Mouse (Mus musculus) CH12.LX (cell line): ENCODE data around the gene Rpl35. TPM values are rescaled to one million over a fixed set of nuclear protein-coding genes. Genes with fewer than 3 reads are reported as not detected.

Source experiments
- DNase-seq: peaks from one replicate; pipeline ENCODE4 v3.0.0-alpha.2; 2013; ENCODE audit errors: extremely low read depth
- H3K27ac ChIP-seq: 2 replicates; pipeline ENCODE4 v1.5.1; 2012; ENCODE audit warnings: low read depth, mild to moderate bottlenecking, control low read depth, moderate library complexity; ENCODE audit not compliant: insufficient read depth
- H3K27me3 ChIP-seq: replicated peaks from 2 replicates; pipeline ENCODE3; 2012; ENCODE audit warnings: inconsistent platforms
- H3K36me3 ChIP-seq, 2 experiments: replicated peaks in 1 of 2; 2 replicates each; pipeline versions ENCODE3 to v1.6.1; 2012; ENCODE audit warnings: inconsistent platforms in 1 of 2, low read length in 1 of 2, mild to moderate bottlenecking in 1 of 2, mixed read lengths in 1 of 2, moderate library complexity in 1 of 2; ENCODE audit not compliant: control insufficient read depth in 1 of 2, insufficient read depth in 1 of 2
- H3K4me1 ChIP-seq, 2 experiments: 2 replicates each; pipeline ENCODE4 v1.6.1; 2012; ENCODE audit warnings: inconsistent platforms in 1 of 2, moderate library complexity in 1 of 2; ENCODE audit not compliant: insufficient read depth in 2 of 2, control insufficient read depth in 1 of 2
- H3K4me2 ChIP-seq: 2 replicates; pipeline ENCODE4 v1.6.1; 2012; ENCODE audit warnings: low read depth, mild to moderate bottlenecking, control low read depth; ENCODE audit not compliant: poor library complexity, insufficient read depth, severe bottlenecking
- H3K4me3 ChIP-seq, 3 experiments: fragments of 150-350 bp in 1 of 3; sonication (generic) in 1 of 3; replicated peaks in 1 of 3; 2 replicates each; pipeline versions ENCODE3 to v1.5.1; 2011 to 2012; ENCODE audit warnings: low read depth in 2 of 3, low read length in 2 of 3, mild to moderate bottlenecking in 2 of 3, moderate library complexity in 2 of 3, control low read depth in 1 of 3, improper control_type of control experiment in 1 of 3, inconsistent platforms in 1 of 3, mixed read lengths in 1 of 3; ENCODE audit not compliant: poor library complexity in 1 of 3
- H3K79me2 ChIP-seq: replicated peaks from 2 replicates; pipeline ENCODE4 v1.6.1; 2012; ENCODE audit warnings: mild to moderate bottlenecking, moderate library complexity; ENCODE audit not compliant: control insufficient read depth, poor library complexity, insufficient read depth, severe bottlenecking; ENCODE audit errors: extremely low read depth
- H3K9ac ChIP-seq: 2 replicates; pipeline ENCODE4 v1.6.1; 2012; ENCODE audit warnings: low read depth, mild to moderate bottlenecking, control low read depth, moderate library complexity; ENCODE audit not compliant: insufficient read depth
- H3K9me3 ChIP-seq: replicated peaks from 2 replicates; pipeline ENCODE3; 2012; ENCODE audit warnings: low read length, inconsistent platforms, mixed read lengths
- CTCF ChIP-seq, 2 experiments: IDR thresholded peaks in 1 of 2; conservative IDR thresholded peaks in 1 of 2; 2 replicates each; pipeline ENCODE4 v1.5.1; 2011 to 2012; ENCODE audit warnings: low read depth in 2 of 2, low read length in 2 of 2, improper control_type of control experiment in 1 of 2, inconsistent platforms in 1 of 2, mild to moderate bottlenecking in 1 of 2, moderate library complexity in 1 of 2
- E2F4 ChIP-seq: IDR thresholded peaks from 2 replicates; pipeline ENCODE4 v1.6.1; 2011; ENCODE audit warnings: low read depth, low read length, improper control_type of control experiment; ENCODE audit not compliant: insufficient replicate concordance
- HCFC1 ChIP-seq: IDR thresholded peaks from 2 replicates; pipeline ENCODE4 v1.6.1; 2012; ENCODE audit warnings: low read depth, mild to moderate bottlenecking, inconsistent platforms, low read length, improper control_type of control experiment
- JUN ChIP-seq: IDR thresholded peaks from 2 replicates; pipeline ENCODE4 v1.6.1; 2011; ENCODE audit warnings: low read depth, mild to moderate bottlenecking, low read length, improper control_type of control experiment, moderate library complexity; ENCODE audit not compliant: insufficient read depth
- JUND ChIP-seq: conservative IDR thresholded peaks from 2 replicates; pipeline ENCODE4 v1.6.1; 2011; ENCODE audit warnings: low read depth, low read length, improper control_type of control experiment
- MAZ ChIP-seq: IDR thresholded peaks from 2 replicates; pipeline ENCODE4 v1.6.1; 2012; ENCODE audit warnings: low read depth, mild to moderate bottlenecking, inconsistent platforms, low read length, improper control_type of control experiment, moderate library complexity
- MEF2A ChIP-seq: IDR thresholded peaks from 2 replicates; pipeline ENCODE4 v1.6.1; 2014; ENCODE audit warnings: low read depth, mild to moderate bottlenecking, inconsistent platforms, low read length, improper control_type of control experiment, borderline replicate concordance
- MYC ChIP-seq: IDR thresholded peaks from 2 replicates; pipeline ENCODE4 v1.6.1; 2011; ENCODE audit warnings: low read depth, mild to moderate bottlenecking, improper control_type of control experiment, low read length
- NELFE ChIP-seq: IDR thresholded peaks from 2 replicates; pipeline ENCODE4 v1.6.1; 2011; ENCODE audit warnings: low read depth, low read length, improper control_type of control experiment
- POLR2AphosphoS2 ChIP-seq: IDR thresholded peaks from 2 replicates; pipeline ENCODE4 v1.6.1; 2011; ENCODE audit warnings: low read depth, low read length, improper control_type of control experiment
- RCOR1 ChIP-seq: conservative IDR thresholded peaks from 2 replicates; pipeline ENCODE4 v1.6.1; 2012; ENCODE audit warnings: low read depth, mild to moderate bottlenecking, inconsistent platforms, low read length, improper control_type of control experiment
- SIN3A ChIP-seq: IDR thresholded peaks from 2 replicates; pipeline ENCODE4 v1.6.1; 2012; ENCODE audit warnings: low read length, improper control_type of control experiment, inconsistent platforms
- TBP ChIP-seq: conservative IDR thresholded peaks from 2 replicates; pipeline ENCODE4 v1.6.1; 2011; ENCODE audit warnings: low read depth, low read length, improper control_type of control experiment
- TCF12 ChIP-seq: IDR thresholded peaks from 2 replicates; pipeline ENCODE4 v1.6.1; 2014; ENCODE audit warnings: low read depth, mild to moderate bottlenecking, inconsistent platforms, low read length, improper control_type of control experiment
- ZNF384 ChIP-seq: IDR thresholded peaks from 2 replicates; pipeline ENCODE4 v1.6.1; 2012; ENCODE audit warnings: low read depth, low read length, improper control_type of control experiment, inconsistent platforms
- dilution Hi-C: fragments of 300-500 bp; cut with MboI; formaldehyde crosslinking; loops from 2 replicates; pipeline ENCODE4 v1.14.3; 2020; ENCODE audit warnings: low sequenced_read_pairs; ENCODE audit not compliant: extremely low pct_unique_long_range_greater_than_20kb, extremely low pct_ligation_motif_present
- in situ Hi-C: fragments of 300-500 bp; cut with MboI; formaldehyde crosslinking; loops from 3 replicates; pipeline ENCODE4 v1.14.3; 2019; ENCODE audit warnings: low sequenced_read_pairs, low pct_ligation_motif_present, low pct_unique_long_range_greater_than_20kb, mixed read lengths
- polyA plus RNA-seq: library from polyadenylated mRNA; unstranded; fragments of >175 nt; gene quantifications from 2 replicates; pipeline ENCODE4 v1.2.1, GENCODE M21; 2012; ENCODE audit warnings: low read depth; ENCODE audit not compliant: insufficient read length
- total RNA-seq, 2 experiments: library from RNA; depleted of rRNA; stranded (reverse); fragments of 300-350 nt in 1 of 2; fragments of >200 nt in 1 of 2; gene quantifications; 2 replicates each; pipeline ENCODE4 v1.2.3; 2012 to 2014

Gene Rpl35
- total and polyA plus RNA-seq, 3 experiments: 649 to 2,171 (median 976) TPM

DNA sequence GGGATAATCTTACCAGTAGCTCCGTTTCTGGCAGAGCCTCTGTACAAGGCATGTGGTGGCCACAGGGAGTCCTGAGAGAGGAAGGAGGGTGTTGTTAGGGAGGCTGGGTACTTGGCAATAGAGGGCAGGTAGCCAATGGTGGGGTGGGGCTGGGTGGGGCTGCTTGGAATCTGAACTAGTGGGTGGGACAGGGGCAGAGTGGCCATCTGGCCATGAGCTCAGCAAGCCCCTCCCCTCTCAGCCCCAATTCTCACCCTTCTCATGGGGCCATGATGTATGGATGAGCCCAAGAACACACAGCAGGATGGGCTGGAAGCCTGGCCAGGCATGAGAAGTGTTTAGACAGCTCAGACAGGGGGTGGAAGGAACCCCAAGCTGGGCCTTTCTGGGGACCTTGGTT is 18.1 kb downstream of the Rpl35 start:
- TF ChIP-seq E2F4 (no peak), TCF12 (0 out of 2 replicates have a peak, but pooled peaks have one; percentile 8), MEF2A (no peak), MAZ (no peak), CTCF (conservative IDR thresholded peaks at IDR 0.05 in 1 of 2, IDR thresholded peaks at IDR 0.05 in 1 of 2; ENCODE audit: low read depth in 2 of 2, low read length in 2 of 2) (no peak), NELFE (no peak), TBP (no peak)
- no peak for DNase-seq
- Histone ChIP-seq H3K4me1 (peaks cover 18 to 23% of the 10 kb centered on the region in 2 experiments), H3K27ac (no peak overlapping the region), H3K79me2 (no peaks in the 10 kb centered on the region), H3K9ac (0 out of 2 replicates have a peak overlapping the region, but pooled peaks have one; percentile 13), H3K36me3 (peaks cover 0 to 4% of the 10 kb centered on the region in 2 experiments), H3K4me2 (0 out of 2 replicates have a peak overlapping the region, but pooled peaks have one; percentile 32), H3K4me3 (peak overlapping the region in 1 of 3 experiments; percentile 4), H3K9me3 (peaks cover 19% of the 10 kb centered on the region), H3K27me3 (no peaks in the 10 kb centered on the region)
- in situ Hi-C loops (no loop called here), dilution Hi-C loops (no loop called here)

DNA sequence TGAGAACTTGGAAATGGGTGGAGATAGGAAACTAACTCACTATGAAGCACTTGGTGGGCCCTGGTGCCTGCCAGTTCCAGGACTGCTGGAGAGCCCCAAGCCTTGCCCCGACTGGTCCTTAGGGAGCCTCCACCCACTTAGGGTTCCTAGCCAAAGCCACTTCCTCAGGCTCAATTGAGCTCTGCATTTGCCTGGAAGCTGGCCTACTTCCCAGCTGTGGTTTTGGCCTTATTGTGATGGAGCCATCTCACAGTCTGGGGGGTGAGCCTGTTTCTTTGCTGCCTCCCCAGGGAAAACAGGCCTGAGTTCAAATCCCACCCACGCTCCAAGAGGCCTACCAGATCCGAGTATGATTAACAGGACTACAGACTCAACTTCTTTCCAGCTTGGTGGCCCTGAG is 18.8 kb downstream of the Rpl35 start:
- H3K9ac ChIP-seq: no peak overlapping the region
- H3K4me2 ChIP-seq: no peak overlapping the region
- TF ChIP-seq POLR2AphosphoS2: no peak
- TF ChIP-seq MYC: no peak
- TF ChIP-seq TCF12: no peak
- TF ChIP-seq JUND: no peak
- TF ChIP-seq JUN: no peak
- no peak for TF ChIP-seq MAZ
- no peak for TF ChIP-seq RCOR1
- no peak for TF ChIP-seq ZNF384
- H3K4me1 ChIP-seq: peaks cover 18 to 23% of the 10 kb centered on the region in 2 experiments
- DNase-seq: no peak
- H3K27me3 ChIP-seq: no peaks in the 10 kb centered on the region
- peaks cover 0 to 4% of the 10 kb centered on the region in 2 experiments for H3K36me3 ChIP-seq
- H3K4me3 ChIP-seq: no peak overlapping the region
- H3K79me2 ChIP-seq: no peaks in the 10 kb centered on the region
- peaks cover 19% of the 10 kb centered on the region for H3K9me3 ChIP-seq
- dilution Hi-C loops (no loop called here), in situ Hi-C loops (no loop called here)
- no peak overlapping the region for H3K27ac ChIP-seq

DNA sequence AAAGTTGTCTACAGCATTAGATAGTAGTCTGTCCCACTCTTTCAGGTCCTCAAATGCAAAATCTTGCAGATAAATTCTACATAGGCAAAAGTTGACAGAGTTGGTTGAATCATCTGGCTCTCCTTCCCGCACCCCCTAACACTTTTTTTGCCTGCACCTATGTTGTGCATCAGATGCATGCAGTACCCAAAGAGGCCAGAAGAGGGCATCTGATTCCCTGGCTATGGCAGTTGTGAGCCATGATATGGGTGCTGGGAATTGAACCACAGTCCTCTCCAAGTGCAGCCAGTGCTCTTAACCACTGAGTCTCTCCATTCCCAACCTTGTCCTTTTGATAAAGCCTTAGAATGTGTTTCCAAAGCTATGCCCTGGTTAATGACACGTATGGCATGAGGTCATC is 22.0 kb downstream of the Rpl35 start:
- DNase-seq: no peak
- TF ChIP-seq CTCF (conservative IDR thresholded peaks at IDR 0.05 in 1 of 2, IDR thresholded peaks at IDR 0.05 in 1 of 2; ENCODE audit: low read depth in 2 of 2, low read length in 2 of 2): peak; percentile 31 to 44
- no peak for TF ChIP-seq HCFC1
- TF ChIP-seq SIN3A: no peak
- no peak overlapping the region for H3K4me3 ChIP-seq
- no peaks in the 10 kb centered on the region for H3K27me3 ChIP-seq
- dilution Hi-C loops (no loop called here), in situ Hi-C loops (no loop called here)
- H3K9ac ChIP-seq: no peak overlapping the region
- H3K79me2 ChIP-seq: no peaks in the 10 kb centered on the region
- peaks cover 0 to 4% of the 10 kb centered on the region in 2 experiments for H3K36me3 ChIP-seq
- H3K4me2 ChIP-seq: no peak overlapping the region
- peaks cover 18 to 30% of the 10 kb centered on the region in 2 experiments for H3K4me1 ChIP-seq
- H3K9me3 ChIP-seq: peaks cover 19% of the 10 kb centered on the region
- no peak overlapping the region for H3K27ac ChIP-seq
